Mouse (Mus musculus) right cerebral cortex, postnatal 4 days (tissue): Measurements from ENCODE around the gene Dhx29.
A peak's percentile ranks its signal among the peaks of the same experiment; 100 is the strongest.
"Not testable (repeated sequence)": the region's sequence is repeated elsewhere in the genome, so short reads cannot be mapped to it uniquely, and the experiment has no call there.

Source experiments
- DNase-seq: peaks from one replicate; pipeline ENCODE4 v3.0.0-alpha.2; 2022

The Dhx29 gene

GRCm38 (mm10) chr13:112987991-112988390, 60.7 kb downstream of the Dhx29 start:
- DNase-seq, result peak; percentile 34

- DNase-seq, result no peak
Observed at GRCm38 (mm10) chr13:112988866-112989265, 61.6 kb downstream of the Dhx29 start.

- peak; percentile 13 for DNase-seq
Observed at GRCm38 (mm10) chr13:112989541-112989940, 62.3 kb downstream of the Dhx29 start.

GRCm38 (mm10) chr13:112990346-112990745, 63.1 kb downstream of the Dhx29 start:
- no peak for DNase-seq

- DNase-seq, result peak; percentile 10
Observed at GRCm38 (mm10) chr13:112993531-112994152, 66.4 kb downstream of the Dhx29 start, which contains the start of gene Mcidas. Gene Mcidas (plus strand): TSS chr13:112993845.

- peak; percentile 49 for DNase-seq
Observed at GRCm38 (mm10) chr13:112994191-112994590, 66.9 kb downstream of the Dhx29 start.

GRCm38 (mm10) chr13:112996407-112996806, 69.2 kb downstream of the Dhx29 start:
- DNase-seq, result no peak

- DNase-seq, result no peak
Observed at GRCm38 (mm10) chr13:112997369-112997768, 70.1 kb downstream of the Dhx29 start.

GRCm38 (mm10) chr13:112998427-112999201, 71.4 kb downstream of the Dhx29 start:
- DNase-seq, result peak; percentile 33

GRCm38 (mm10) chr13:113000090-113000489, 72.8 kb downstream of the Dhx29 start:
- no peak for DNase-seq

- DNase-seq, result no peak
Observed at GRCm38 (mm10) chr13:113000576-113001318, 73.5 kb downstream of the Dhx29 start.

- DNase-seq, result no peak
Observed at GRCm38 (mm10) chr13:113012683-113013082, 85.4 kb downstream of the Dhx29 start.

GRCm38 (mm10) chr13:113013174-113013953, 86.1 kb downstream of the Dhx29 start:
- DNase-seq, result not testable (repeated sequence)
